Mouse (Mus musculus) left cerebral cortex, postnatal 14 days (tissue): ENCODE data around the gene Vmn2r66. TPM values are rescaled to one million over a fixed set of nuclear protein-coding genes. Genes with fewer than 3 reads are reported as not detected.

ENCODE experiments used
- DNase-seq, 2 experiments: peaks; one replicate each; pipeline ENCODE4 v3.0.0; 2021 to 2022; ENCODE audit warnings: low spot score in 2 of 2, mixed read lengths in 1 of 2
- intact Hi-C: fragments of 180-260 bp; cut with DNase I; formaldehyde crosslinking; loops from one replicate; pipeline ENCODE4 v1.15.1; 2025
- long read RNA-seq, 2 experiments: library from polyadenylated mRNA; stranded (forward); transcript quantifications; one replicate each; pipeline ENCODE4 v2.0.0; 2021
- total RNA-seq, 2 experiments: library from RNA; stranded (reverse); gene quantifications; 2 replicates each; pipeline ENCODE4 v1.2.3; 2021

Vmn2r66 gene
- not detected for total RNA-seq
- long read RNA-seq, experiment 1 = 0 reads
- long read RNA-seq, experiment 2 = 0 reads

GRCm38 (mm10) chr7:85012168-85012567 is at the start of gene Vmn2r66:
Vmn2r66 (minus strand) TSS chr7:85012268.
- intact Hi-C loops = no loop called here
- DNase-seq = no peak

GRCm38 (mm10) chr7:84996694-84997093 is 15.4 kb downstream of the Vmn2r66 start:
- no peak for DNase-seq
- intact Hi-C loops = no loop called here

DNA sequence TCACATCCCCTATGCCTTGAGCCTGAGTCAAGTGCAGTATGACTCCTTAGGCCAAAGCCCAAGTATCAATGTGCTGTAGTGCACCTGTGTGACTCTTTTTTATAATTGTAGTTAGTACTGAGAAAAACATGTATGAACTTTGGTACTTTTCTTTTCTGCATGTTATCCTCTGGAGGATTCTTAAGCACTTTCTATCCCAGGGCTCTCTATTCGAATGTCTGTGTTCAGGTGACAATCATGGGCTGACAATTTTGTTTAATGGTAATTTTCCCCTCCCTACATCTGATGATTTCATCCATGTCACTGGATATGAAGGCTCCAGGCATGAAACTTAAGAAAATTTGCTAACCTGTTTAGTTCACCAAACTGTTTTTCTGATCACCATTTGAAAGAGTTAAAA is 48.1 kb downstream of the Vmn2r66 start, which contains the start of gene Vmn2r65:
Gene Vmn2r65, minus strand, starts transcription at position 101 of the 400 bp plus-strand sequence.
- intact Hi-C loops = no loop called here
- no peak for DNase-seq

Other genes with a start within 250 kb of the Vmn2r66 start
- not detected for gene Olfr291, start 158.7 kb downstream of the Vmn2r66 start, total RNA-seq
- not detected for gene Vmn2r65, start 48.2 kb downstream of the Vmn2r66 start, total RNA-seq
- not detected for gene Vmn2r67, start 143.7 kb upstream of the Vmn2r66 start, total RNA-seq
- not detected for gene Vmn2r68, start 225.5 kb upstream of the Vmn2r66 start, total RNA-seq